Mouse (Mus musculus): Measurements from ENCODE around the gene Gstm3.

DNA sequence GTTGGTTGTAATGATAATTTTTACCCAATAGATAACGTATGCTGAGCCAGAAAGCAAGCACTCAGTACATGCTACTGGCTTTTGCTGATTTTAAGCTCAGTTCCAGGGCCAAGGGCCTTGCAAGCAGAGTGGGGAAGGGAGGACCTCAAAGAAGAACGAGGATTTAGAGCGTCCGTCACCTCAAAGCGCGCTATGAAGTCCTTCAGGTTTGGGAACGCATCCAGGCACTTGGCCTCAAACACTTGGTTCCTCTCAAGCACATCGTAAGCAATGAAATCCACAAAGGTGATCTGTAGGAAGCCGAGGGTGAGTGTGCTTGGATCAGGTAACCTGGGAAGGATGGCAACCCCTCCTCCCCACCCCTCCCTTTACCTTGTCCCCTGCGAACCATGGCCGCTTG lies 40.4 kb downstream of the Gstm3 start:
- TF ChIP-seq MAX (IDR thresholded peaks at IDR 0.05; ENCODE audit: low read depth): no peak
- no peak for TF ChIP-seq POLR2A (IDR thresholded peaks at IDR 0.05; ENCODE audit: insufficient read length, low read depth)
- no peak for TF ChIP-seq TCF12 (IDR thresholded peaks at IDR 0.05; ENCODE audit: insufficient read depth, poor library complexity, severe bottlenecking)
- TF ChIP-seq TCF3 (IDR thresholded peaks at IDR 0.05; ENCODE audit: insufficient read length, low read depth): no peak
- TF ChIP-seq MYOD1 (IDR thresholded peaks at IDR 0.05; ENCODE audit: control insufficient read depth in 1 of 3, insufficient read length in 2 of 3, low read depth in 2 of 3): no peak
- no peak for TF ChIP-seq USF1 (IDR thresholded peaks at IDR 0.05; ENCODE audit: low read depth)

Measured in myocyte (in vitro differentiated cells).